Mouse (Mus musculus): ENCODE results near the gene Grap2. TPM values are rescaled to one million over a fixed set of nuclear protein-coding genes. Genes with fewer than 3 reads are reported as not detected.

Grap2 gene
- polyA plus RNA-seq, 1 experiment, result 0.08 TPM

DNA sequence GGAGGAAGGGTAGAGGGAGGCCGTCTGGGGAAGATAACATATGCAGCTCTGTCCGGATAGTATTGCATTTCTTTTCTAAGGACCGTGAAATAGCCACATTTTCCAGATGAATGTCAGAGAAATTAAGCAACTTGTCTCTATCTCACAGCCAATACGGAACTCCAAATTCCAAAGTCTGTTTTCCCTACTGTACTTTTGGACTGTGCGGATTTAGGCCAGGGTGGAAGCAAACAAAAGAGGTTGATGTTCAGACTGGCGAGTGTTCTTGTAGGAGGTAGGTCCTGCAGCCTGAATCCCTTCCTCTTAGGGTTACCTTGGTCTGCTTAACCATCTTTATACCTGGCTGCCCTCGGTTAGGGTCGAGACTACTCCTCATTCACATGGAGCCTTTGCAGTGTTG lies 109.9 kb downstream of the Grap2 start:
- Histone ChIP-seq H3K4me3 (replicated peaks; ENCODE audit: insufficient read depth, low read depth, low read length) (no peak overlapping the region), H3K4me1 (ENCODE audit: control insufficient read depth, insufficient read depth, low read length) (peaks cover 14% of the 10 kb centered on the region), H3K27me3 (ENCODE audit: control insufficient read depth, insufficient read depth, low read length) (no peaks in the 10 kb centered on the region), H3K27ac (ENCODE audit: insufficient read depth, low read length) (no peak overlapping the region)
- 94% methylated on average over 8 of the region's 8 CpGs for WGBS
- TF ChIP-seq CTCF (IDR thresholded peaks at IDR 0.05; ENCODE audit: borderline replicate concordance, insufficient read depth, low read depth, low read length) (no peak), POLR2A (IDR thresholded peaks at IDR 0.05; ENCODE audit: borderline replicate concordance, insufficient read depth, low read length) (no peak)
- DNase-seq, result no peak

GRCm38 (mm10) chr15:80683151-80683550 lies 110.8 kb downstream of the Grap2 start:
- TF ChIP-seq POLR2A (IDR thresholded peaks at IDR 0.05; ENCODE audit: borderline replicate concordance, insufficient read depth, low read length) (no peak), CTCF (IDR thresholded peaks at IDR 0.05; ENCODE audit: borderline replicate concordance, insufficient read depth, low read depth, low read length) (no peak)
- 99% methylated on average over 6 of the region's 6 CpGs for WGBS
- no peak for DNase-seq
- H3K27ac ChIP-seq (ENCODE audit: insufficient read depth, low read length), result no peak overlapping the region
- H3K4me3 ChIP-seq (replicated peaks; ENCODE audit: insufficient read depth, low read depth, low read length), result no peak overlapping the region
- peaks cover 14% of the 10 kb centered on the region for H3K4me1 ChIP-seq (ENCODE audit: control insufficient read depth, insufficient read depth, low read length)
- H3K27me3 ChIP-seq (ENCODE audit: control insufficient read depth, insufficient read depth, low read length), result no peaks in the 10 kb centered on the region

- Histone ChIP-seq H3K4me3 (replicated peaks; ENCODE audit: insufficient read depth, low read depth, low read length) (no peak overlapping the region), H3K27ac (ENCODE audit: insufficient read depth, low read length) (no peak overlapping the region), H3K4me1 (ENCODE audit: control insufficient read depth, insufficient read depth, low read length) (peaks cover 14% of the 10 kb centered on the region), H3K27me3 (ENCODE audit: control insufficient read depth, insufficient read depth, low read length) (no peaks in the 10 kb centered on the region)
- no peak for DNase-seq
- no peak for TF ChIP-seq CTCF (IDR thresholded peaks at IDR 0.05; ENCODE audit: borderline replicate concordance, insufficient read depth, low read depth, low read length)
- no peak for TF ChIP-seq POLR2A (IDR thresholded peaks at IDR 0.05; ENCODE audit: borderline replicate concordance, insufficient read depth, low read length)
- WGBS, result 70% methylated on average over 3 of the region's 3 CpGs
Measured at GRCm38 (mm10) chr15:80683990-80684389, 111.6 kb downstream of the Grap2 start.

DNA sequence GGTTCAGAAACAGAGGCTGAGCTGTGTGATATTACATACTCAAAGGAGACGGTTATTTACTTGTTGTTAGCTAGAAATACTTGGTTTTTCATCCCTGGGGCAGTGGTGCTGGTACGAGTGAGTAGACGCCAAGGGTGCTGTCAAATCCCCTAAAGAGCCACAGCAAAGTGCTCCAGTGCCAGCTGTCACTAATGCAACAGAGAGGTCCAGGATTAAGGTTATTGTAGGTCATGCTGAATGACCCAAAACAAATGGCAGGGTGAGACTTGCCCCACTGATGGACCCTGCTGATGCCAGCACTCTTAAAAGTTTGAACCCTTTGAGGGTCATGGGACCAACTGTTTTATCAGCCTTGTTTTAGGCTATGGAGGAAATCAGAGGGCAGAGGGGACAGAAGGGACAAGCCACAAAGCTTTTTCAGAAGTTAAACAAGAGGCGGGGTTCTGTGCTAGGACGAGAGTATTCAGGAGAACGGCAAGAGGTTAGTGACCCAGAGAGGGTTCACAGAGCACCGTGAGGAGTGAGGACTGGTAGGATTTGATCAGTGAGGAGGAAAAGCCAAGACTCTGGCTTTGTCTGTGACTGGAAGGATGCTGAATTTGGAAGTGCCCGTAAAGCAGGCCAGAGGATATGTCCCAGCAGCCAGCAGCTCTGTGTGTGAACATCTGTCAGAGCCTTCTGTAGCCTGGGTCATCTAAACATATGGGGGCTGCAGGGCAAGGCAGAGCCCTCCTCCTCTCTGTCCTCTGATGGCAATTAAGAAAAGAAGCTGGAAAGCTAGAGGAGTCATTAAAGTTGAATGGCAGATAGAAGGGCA lies 112.6 kb downstream of the Grap2 start:
- H3K4me3 ChIP-seq (replicated peaks; ENCODE audit: insufficient read depth, low read depth, low read length), result no peak overlapping the region
- no peak overlapping the region for H3K27ac ChIP-seq (ENCODE audit: insufficient read depth, low read length)
- WGBS, result 78% methylated on average over 8 of the region's 8 CpGs
- TF ChIP-seq CTCF (IDR thresholded peaks at IDR 0.05; ENCODE audit: borderline replicate concordance, insufficient read depth, low read depth, low read length) (no peak), POLR2A (IDR thresholded peaks at IDR 0.05; ENCODE audit: borderline replicate concordance, insufficient read depth, low read length) (no peak)
- no peaks in the 10 kb centered on the region for H3K27me3 ChIP-seq (ENCODE audit: control insufficient read depth, insufficient read depth, low read length)
- DNase-seq, result no peak
- H3K4me1 ChIP-seq (ENCODE audit: control insufficient read depth, insufficient read depth, low read length), result peaks cover 6% of the 10 kb centered on the region; the same call in 1 of the 2 replicates

DNA sequence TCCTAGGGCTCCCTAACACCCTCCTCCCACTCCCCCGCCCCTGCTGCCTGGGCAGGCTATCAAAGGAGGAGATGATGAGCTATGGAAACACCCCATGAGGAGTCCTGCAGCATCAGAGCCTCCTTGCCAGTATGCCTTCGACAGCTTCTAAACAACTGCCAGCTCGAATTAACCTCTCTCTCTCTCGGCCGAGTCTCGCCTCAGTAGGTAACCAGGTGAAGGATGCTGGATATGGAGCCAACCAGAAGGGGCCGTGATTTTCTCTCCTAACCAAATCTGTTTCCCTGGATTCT lies 113.2 kb downstream of the Grap2 start:
- Histone ChIP-seq H3K4me3 (replicated peaks; ENCODE audit: insufficient read depth, low read depth, low read length) (no peak overlapping the region), H3K4me1 (ENCODE audit: control insufficient read depth, insufficient read depth, low read length) (peaks cover 3% of the 10 kb centered on the region; the same call in 1 of the 2 replicates), H3K27ac (ENCODE audit: insufficient read depth, low read length) (no peak overlapping the region), H3K27me3 (ENCODE audit: control insufficient read depth, insufficient read depth, low read length) (no peaks in the 10 kb centered on the region)
- TF ChIP-seq CTCF (IDR thresholded peaks at IDR 0.05; ENCODE audit: borderline replicate concordance, insufficient read depth, low read depth, low read length) (no peak), POLR2A (IDR thresholded peaks at IDR 0.05; ENCODE audit: borderline replicate concordance, insufficient read depth, low read length) (no peak)
- WGBS, result 65% methylated on average over 7 of the region's 7 CpGs
- DNase-seq, result no peak

GRCm38 (mm10) chr15:80688536-80688935 lies 116.1 kb downstream of the Grap2 start:
- H3K4me3 ChIP-seq (replicated peaks; ENCODE audit: insufficient read depth, low read depth, low read length), result no peak overlapping the region
- no peaks in the 10 kb centered on the region for H3K4me1 ChIP-seq (ENCODE audit: control insufficient read depth, insufficient read depth, low read length)
- no peak overlapping the region for H3K27ac ChIP-seq (ENCODE audit: insufficient read depth, low read length)
- TF ChIP-seq POLR2A (IDR thresholded peaks at IDR 0.05; ENCODE audit: borderline replicate concordance, insufficient read depth, low read length) (no peak), CTCF (IDR thresholded peaks at IDR 0.05; ENCODE audit: borderline replicate concordance, insufficient read depth, low read depth, low read length) (no peak)
- 93% methylated on average over 7 of the region's 7 CpGs for WGBS
- no peaks in the 10 kb centered on the region for H3K27me3 ChIP-seq (ENCODE audit: control insufficient read depth, insufficient read depth, low read length)
- no peak for DNase-seq

DNA sequence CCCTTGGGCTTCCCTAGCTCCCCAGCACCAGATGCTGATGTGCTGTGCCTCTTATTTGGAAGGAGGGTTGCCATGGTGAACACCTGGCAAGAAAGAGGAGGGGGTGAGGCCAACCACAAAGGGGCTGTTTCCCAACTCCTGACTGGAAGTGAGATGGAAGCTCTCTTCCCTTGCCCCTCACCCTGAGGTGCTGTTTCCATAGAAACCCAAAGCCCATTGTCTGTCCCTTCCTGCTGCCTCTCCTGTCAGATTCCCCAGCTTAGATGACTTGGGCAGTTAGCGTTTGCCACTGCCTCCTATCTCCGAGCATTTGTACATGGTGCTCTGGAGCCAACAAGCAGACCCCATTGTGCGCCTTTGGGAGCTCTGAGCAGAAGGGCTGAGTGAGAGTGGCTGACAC lies 121.1 kb downstream of the Grap2 start:
- no peak overlapping the region for H3K4me3 ChIP-seq (replicated peaks; ENCODE audit: insufficient read depth, low read depth, low read length)
- WGBS, result 68% methylated on average over 3 of the region's 3 CpGs
- TF ChIP-seq POLR2A (IDR thresholded peaks at IDR 0.05; ENCODE audit: borderline replicate concordance, insufficient read depth, low read length), result no peak
- no peak for TF ChIP-seq CTCF (IDR thresholded peaks at IDR 0.05; ENCODE audit: borderline replicate concordance, insufficient read depth, low read depth, low read length)
- no peak for DNase-seq
- H3K27ac ChIP-seq (ENCODE audit: insufficient read depth, low read length), result no peak overlapping the region
- peaks cover 4% of the 10 kb centered on the region; the same call in 1 of the 2 replicates for H3K4me1 ChIP-seq (ENCODE audit: control insufficient read depth, insufficient read depth, low read length)
- no peaks in the 10 kb centered on the region for H3K27me3 ChIP-seq (ENCODE audit: control insufficient read depth, insufficient read depth, low read length)
